Mouse (Mus musculus) left cerebral cortex, adult 18-20 months (tissue): ENCODE data around the gene Akr1b10. TPM values are rescaled to one million over a fixed set of nuclear protein-coding genes. Genes with fewer than 3 reads are reported as not detected.

Experiments
- total RNA-seq, 2 experiments: library from RNA; stranded (reverse); gene quantifications; 2 replicates each; pipeline ENCODE4 v1.2.3; 2021

Gene Akr1b10
- total RNA-seq, 2 experiments from 2014 or later: 20.0 to 24.9 TPM

Other genes starting within 250 kb of the Akr1b10 start
- 10 to 100 TPM; 67.9 to 71.3 TPM for gene Slc35b4, start 207.1 kb upstream of the Akr1b10 start, total RNA-seq
- gene Akr1b3, start 66.7 kb upstream of the Akr1b10 start, total RNA-seq: 10 to 100 TPM; 51.2 to 55.2 TPM
- under 1 TPM; 0.44 to 0.98 TPM for gene Akr1b8, start 30.1 kb upstream of the Akr1b10 start, total RNA-seq
- not detected for gene Akr1b7, start 28.1 kb downstream of the Akr1b10 start, total RNA-seq
- gene Bpgm, start 92.0 kb downstream of the Akr1b10 start, total RNA-seq: 10 to 100 TPM; 58.5 to 66.9 TPM
- gene Cald1, start 214.3 kb downstream of the Akr1b10 start, total RNA-seq: 10 to 100 TPM; 22.1 to 24.6 TPM